Mouse (Mus musculus): Measurements from ENCODE around the gene Pde4d.

GRCm38 (mm10) chr13:109651790-109652605, 1202.2 kb downstream of the Pde4d start:
- peak; percentile 26 for TF ChIP-seq CEBPB (IDR thresholded peaks at IDR 0.05; ENCODE audit: low read depth)
- TF ChIP-seq MYOG (IDR thresholded peaks at IDR 0.05; ENCODE audit: control insufficient read depth, extremely low read depth, insufficient read length): no peak
- no peak for TF ChIP-seq CTCF (IDR thresholded peaks at IDR 0.05; ENCODE audit: control insufficient read depth, insufficient read depth, insufficient read length)
- TF ChIP-seq MAX (IDR thresholded peaks at IDR 0.05): no peak
